Mouse (Mus musculus) lung, adult 2 months (tissue): ENCODE results near the gene B3gntl1.
"Not testable (repeated sequence)": the region's sequence is repeated elsewhere in the genome, so short reads cannot be mapped to it uniquely, and the experiment has no call there.

Experiments used
- CTCF ChIP-seq: fragments of 200-500 bp; IDR thresholded peaks from 2 replicates; pipeline ENCODE4 v1.5.1; 2011; ENCODE audit warnings: mild to moderate bottlenecking, low read length, control low read depth; ENCODE audit not compliant: insufficient read depth
- POLR2A ChIP-seq: fragments of 200-500 bp; IDR thresholded peaks from 2 replicates; pipeline ENCODE4 v1.6.1; 2011; ENCODE audit warnings: low read depth, mild to moderate bottlenecking, control low read depth, low read length, borderline replicate concordance; ENCODE audit errors: extremely low read depth

DNA sequence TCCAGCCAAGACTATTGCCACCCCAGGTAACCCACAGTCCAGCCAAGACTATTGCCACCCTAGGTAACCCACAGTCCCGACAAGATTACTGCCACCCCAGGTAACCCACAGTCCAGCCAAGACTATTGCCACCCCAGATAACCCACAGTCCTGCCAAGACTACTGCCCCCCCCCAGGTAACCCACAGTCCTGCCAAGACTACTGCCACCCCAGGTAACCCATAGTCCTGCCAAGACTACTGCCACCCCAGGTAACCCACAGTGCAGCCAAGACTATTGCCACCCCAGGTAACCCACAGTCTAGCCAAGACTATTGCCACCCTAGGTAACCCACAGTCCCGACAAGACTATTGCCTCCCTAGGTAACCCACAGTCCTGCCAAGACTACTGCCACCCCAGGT, 12.3 kb downstream of the B3gntl1 start:
- not testable (repeated sequence) for TF ChIP-seq CTCF, POLR2A
